Mouse (Mus musculus) spleen, postnatal 14 days (tissue): ENCODE data around the gene Cfap157.
A peak's percentile ranks its signal among the peaks of the same experiment; 100 is the strongest.

Experiments
- DNase-seq, 2 experiments: peaks; one replicate each; pipeline ENCODE4 v3.0.0; 2021 to 2022; ENCODE audit warnings: low spot score in 2 of 2

Gene Cfap157

DNA sequence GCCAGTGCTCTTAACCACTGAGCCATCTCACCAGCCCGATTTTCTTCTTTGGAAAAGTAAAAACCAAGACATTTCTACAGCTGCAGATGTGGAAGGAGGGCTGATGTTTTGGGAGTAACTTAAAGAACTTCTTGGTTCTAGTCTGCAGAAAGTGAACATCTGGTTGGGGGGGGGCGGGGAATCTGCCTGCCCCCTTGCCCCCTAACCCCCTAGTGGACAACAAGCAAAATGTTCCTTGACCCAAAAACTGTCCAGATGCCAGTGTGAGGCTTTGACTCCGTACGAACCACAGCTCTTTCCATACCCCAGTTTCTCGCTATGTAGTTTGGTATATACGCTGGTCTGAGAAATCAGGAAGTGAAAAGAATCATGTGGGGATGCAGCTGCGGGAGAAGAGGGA lies 34.0 kb downstream of the Cfap157 start:
- DNase-seq = no peak

DNA sequence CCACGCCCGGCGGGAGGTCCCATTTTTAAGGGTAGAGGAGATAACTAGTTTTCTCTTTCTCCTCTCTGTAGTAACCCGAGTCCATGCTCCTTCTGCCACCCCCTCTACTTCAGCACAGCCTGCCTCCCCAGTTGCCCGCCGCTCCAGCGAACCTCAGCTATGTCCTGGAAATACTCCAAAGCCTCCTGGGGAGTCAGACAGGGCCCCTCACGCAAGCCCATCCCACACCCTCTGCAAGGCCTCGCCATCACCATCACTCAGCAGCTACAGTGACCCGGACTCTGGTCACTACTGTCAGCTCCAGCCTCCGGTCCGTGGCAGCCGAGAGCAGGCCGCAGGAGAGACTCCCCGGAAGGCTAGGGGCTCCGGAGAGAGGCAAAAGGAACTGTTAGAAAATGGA lies 35.1 kb downstream of the Cfap157 start:
- no peak for DNase-seq

GRCm38 (mm10) chr2:32744272-32744982 lies 39.8 kb downstream of the Cfap157 start:
- DNase-seq = no peak

GRCm38 (mm10) chr2:32742173-32742531 lies 42.1 kb downstream of the Cfap157 start:
- no peak for DNase-seq

DNA sequence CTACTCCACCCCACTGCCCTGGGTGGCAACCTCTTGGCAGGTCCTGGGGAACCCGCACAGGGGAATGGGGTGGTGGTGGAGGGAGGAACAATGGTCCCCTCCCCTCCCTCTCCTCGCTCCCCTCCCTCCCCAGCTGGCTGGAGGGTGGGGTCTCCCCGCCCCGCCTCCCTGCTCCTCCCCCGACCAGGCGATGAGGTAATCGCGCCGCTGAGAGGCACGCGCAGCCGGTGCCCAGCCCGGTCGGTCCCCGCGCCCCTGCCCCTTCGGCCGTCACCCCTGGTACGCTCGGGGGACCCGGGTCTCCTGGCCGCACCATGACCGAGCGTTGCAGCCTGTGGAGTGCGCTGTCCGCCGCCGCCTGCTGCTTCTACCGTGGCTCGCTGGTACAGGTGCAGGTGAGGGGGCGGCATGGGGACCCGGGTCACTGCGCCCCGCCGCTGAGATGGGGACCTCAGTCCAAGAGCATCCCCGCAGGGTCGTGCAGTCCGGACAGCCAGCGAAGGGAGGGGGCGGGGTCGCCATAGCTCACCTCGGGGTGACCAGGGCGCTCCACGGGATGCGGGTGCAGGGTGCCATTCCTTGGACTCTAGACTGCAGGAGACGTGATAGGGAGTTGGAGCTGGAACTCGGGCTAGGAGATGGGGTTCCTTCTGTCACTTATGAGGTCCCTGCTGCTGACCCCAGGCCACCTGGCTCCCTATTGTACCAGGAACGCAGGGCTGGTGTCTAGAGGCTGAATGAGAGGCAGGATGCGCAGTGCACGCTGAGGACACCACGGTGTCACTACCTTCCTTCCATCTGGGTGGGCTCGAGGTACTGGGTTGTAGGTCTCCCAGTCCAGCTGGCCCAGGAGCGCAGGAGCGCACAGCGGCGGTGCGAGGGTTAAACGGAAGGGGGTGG lies 42.7 kb downstream of the Cfap157 start:
- no peak for DNase-seq

DNA sequence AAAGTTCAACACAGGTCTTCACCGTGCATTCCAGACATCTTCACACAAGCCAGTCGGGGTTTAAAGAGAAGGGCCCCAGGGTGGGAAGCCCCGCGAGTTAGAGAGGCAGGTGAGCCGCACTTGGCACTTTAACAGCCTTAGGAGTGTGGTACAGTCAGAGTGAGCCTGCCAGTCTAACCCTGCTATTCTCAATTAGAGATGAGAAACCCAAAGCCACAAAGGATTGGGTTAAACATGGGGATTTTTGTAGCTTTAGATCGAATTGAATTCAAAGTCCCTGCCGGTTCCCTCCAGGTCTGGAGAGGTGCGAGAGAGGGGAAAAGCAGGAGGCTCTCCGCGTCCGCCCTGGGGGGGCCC lies 43.3 kb downstream of the Cfap157 start, which contains the start of gene 6330409D20Rik:
Gene 6330409D20Rik (minus strand): TSS at position 101 of the 357 bp plus-strand sequence.
- DNase-seq = no peak

- no peak for DNase-seq
Measured at GRCm38 (mm10) chr2:32739311-32739710, 44.9 kb downstream of the Cfap157 start.

DNA sequence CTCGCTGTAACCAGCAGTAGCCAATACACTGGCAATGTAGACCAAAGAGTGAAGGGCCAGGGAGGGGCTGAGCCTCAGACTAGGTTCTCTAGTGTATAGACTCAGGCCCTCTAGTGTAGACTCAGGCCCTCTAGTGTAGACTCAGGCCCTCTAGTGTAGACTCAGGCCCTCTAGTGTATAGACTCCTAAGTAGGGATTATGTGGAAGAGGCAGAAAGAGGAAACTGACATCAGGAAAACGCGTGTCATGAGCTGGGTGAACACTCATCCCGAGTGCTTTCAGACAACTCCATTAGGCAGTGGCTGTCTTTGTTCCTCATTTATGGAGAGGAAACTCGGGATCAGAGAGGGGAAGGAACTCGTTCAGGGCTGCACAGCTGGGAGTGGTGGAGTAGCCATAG lies 47.2 kb downstream of the Cfap157 start:
- no peak for DNase-seq

- DNase-seq = no peak
Measured at GRCm38 (mm10) chr2:32736306-32736829, 47.9 kb downstream of the Cfap157 start.

GRCm38 (mm10) chr2:32734933-32735332 lies 49.3 kb downstream of the Cfap157 start:
- DNase-seq = no peak

DNA sequence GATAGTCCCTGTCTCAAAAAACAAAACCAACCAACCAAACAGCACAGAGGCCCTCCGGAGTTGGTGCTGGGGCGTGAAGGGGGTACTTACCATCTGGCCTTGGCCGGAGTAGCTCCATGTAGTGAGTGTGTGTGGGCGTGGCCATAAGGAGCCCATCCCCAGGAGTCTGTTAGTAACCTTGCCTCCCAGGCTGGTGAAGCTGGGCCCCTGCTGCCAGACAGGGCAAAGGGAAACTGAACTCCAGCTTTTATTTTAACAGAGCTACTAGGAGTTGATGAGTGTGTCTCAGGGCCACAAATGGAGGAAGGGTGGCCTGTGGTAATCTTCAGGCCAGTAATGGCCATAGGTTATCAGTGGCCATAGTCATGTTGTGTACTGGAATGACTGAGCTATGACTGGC lies 49.7 kb downstream of the Cfap157 start:
- no peak for DNase-seq

DNA sequence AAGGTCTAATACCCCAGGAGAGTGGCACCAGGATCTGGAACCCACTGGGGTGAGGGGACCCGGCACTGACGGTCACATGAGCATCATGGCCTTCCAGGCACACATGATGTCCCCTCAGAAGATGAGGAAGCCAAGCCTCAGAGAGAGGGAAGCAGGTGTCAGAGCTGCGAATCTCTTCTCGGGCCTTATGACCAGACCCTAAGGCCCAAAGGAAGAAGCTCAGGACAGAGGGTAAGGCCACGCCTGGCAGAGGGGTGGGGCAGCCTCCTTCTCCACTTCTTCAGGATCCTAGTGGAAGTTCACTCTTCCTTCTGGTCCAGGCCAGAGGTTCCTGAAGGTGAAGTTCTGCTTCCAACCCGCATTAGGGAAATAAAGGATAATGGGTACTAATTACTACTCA lies 51.5 kb downstream of the Cfap157 start:
- DNase-seq = no peak

DNA sequence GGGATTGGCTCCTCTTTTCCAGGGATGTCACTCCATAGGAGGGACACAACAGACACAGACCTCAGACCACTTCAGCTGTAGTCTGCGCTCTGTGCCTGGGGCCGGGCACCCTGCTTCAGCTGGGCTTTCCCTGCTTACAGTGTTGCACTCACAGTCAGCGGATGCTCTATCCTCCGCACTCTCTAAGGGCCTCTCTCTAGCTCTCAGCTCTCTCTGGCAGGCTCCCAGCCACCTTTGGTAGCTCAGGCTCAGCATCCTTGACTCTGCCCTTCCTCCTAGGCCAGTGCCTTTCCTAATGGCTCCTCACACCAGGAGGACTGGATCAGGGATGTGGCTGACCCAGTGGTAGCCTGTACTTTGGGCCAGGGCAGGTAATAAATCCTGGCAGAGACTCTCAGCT lies 52.3 kb downstream of the Cfap157 start:
- no peak for DNase-seq

- no peak for DNase-seq
Measured at GRCm38 (mm10) chr2:32730854-32731253, 53.4 kb downstream of the Cfap157 start.

DNA sequence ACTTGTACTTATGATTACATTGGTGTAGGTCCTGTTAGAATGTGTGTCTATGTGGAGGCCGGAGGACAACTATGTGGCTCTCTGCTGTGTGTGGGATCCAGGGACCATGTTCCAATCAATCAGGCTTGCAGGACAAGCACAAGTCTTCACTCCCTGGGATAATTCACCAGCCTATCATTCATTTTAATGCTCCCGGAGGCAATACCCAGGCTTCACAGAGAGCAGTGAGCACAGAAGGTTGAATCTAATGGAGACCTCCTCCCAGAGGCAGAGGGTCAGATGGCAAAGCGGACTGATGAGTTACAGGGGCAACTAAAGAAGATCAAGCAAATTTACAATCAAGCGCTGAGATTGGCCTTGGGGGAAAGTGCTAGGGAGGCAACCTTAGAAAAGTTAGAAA lies 54.7 kb downstream of the Cfap157 start:
- no peak for DNase-seq

DNA sequence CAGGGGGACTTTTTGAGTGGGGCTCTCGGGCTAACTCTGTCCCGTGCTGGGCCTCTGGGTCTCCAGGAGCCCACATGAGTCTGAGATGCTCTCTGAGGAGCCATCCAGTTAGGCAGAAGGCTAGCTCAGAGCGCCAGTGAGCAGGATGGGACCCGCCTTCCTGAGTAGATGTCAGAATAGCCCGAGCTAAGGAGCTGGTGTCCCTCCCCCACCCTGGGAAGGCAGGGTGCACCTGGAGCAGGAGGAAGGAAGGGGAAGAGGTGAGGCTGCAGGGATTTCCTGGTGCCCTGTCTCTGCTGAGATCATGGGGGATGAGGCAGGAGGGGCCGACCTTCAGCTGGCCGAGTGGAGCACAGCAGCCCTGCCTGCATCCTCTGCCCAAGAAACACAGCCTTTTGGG lies 55.8 kb downstream of the Cfap157 start:
- DNase-seq = no peak

DNA sequence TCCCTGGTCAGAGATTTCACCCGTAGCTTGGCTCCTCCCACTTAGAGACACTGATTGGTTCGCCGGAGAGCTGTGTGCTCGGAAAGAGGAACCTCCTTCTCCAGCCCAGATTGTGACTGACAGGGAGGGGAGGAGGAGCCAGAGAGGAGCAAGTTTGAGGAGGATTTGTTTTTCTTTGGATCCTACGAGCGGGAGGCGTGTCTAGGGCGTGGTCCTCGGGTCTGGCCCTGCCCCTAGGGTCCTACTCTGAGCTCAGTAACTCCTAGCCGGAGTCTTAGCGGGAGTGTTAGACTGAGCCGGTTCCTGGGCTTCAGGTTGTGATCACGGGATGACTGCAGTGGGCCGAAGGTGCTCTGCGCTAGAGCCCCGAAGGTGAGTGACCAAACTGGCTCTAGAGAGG lies 56.8 kb downstream of the Cfap157 start:
- DNase-seq = peak; percentile 41 to 59
